Mouse (Mus musculus) kidney, adult 2 months (tissue): ENCODE data around the gene Ano2.

Source experiments
- CTCF ChIP-seq: fragments of 200-500 bp; conservative IDR thresholded peaks from 2 replicates; pipeline ENCODE4 v1.5.1; 2011; ENCODE audit warnings: low read depth, mild to moderate bottlenecking, control low read depth, low read length, moderate library complexity, mixed read lengths; ENCODE audit not compliant: insufficient read depth, insufficient read length
- POLR2A ChIP-seq: fragments of 200-500 bp; IDR thresholded peaks from one replicate; pipeline ENCODE4 v1.6.1; 2011; ENCODE audit warnings: low read depth, low read length, control low read depth

GRCm38 (mm10) chr6:125711261-125711660, 21.0 kb downstream of the Ano2 start:
- TF ChIP-seq CTCF (no peak), POLR2A (no peak)
